Mouse (Mus musculus): ENCODE data around the gene Drosha. TPM values are rescaled to one million over a fixed set of nuclear protein-coding genes. Genes with fewer than 3 reads are reported as not detected.

Gene Drosha
- polyA plus RNA-seq, 1 experiment from 2014 or later = 40.5 TPM

DNA sequence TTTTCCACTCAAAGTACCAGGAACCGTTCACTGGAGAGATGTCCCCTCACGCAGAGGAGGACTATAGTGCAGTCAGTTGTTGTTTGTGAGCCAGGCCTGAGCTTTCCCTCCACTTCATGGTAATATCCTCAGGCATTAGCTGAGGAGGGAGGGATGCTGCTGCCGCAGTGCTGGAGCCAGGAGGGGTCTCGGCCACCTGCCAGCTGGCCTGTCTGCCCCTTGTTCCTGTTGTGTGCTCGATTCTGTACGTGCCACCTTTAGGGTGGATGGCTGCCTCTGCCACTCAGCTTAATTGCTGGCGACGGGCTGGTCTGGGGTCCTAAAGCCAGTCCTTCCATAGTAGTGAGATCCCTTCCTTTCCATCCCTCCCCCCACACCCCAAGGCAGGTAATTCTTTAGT, 28.9 kb downstream of the Drosha start:
- 90% methylated on average over 8 of the region's 8 CpGs for WGBS
- no peaks in the 10 kb centered on the region for H3K4me1 ChIP-seq (ENCODE audit: insufficient read depth, low read length)
- no peak overlapping the region for H3K4me2 ChIP-seq (replicated peaks; ENCODE audit: low read depth, low read length)
- no peak overlapping the region for H3K27ac ChIP-seq (ENCODE audit: low read length)
- H3K27me3 ChIP-seq (ENCODE audit: insufficient read depth, low read length) = no peaks in the 10 kb centered on the region
- H3K9me3 ChIP-seq (ENCODE audit: low read length) = no peaks in the 10 kb centered on the region
- no peak for ATAC-seq (ENCODE audit: low FRiP score, low TSS enrichment)
- H3K9ac ChIP-seq (replicated peaks; ENCODE audit: low read length) = no peak overlapping the region
- peaks cover 71% of the 10 kb centered on the region for H3K36me3 ChIP-seq (ENCODE audit: insufficient read depth, low read length)
- no peak overlapping the region for H3K4me3 ChIP-seq (ENCODE audit: low read length)

- Histone ChIP-seq H3K4me1 (ENCODE audit: insufficient read depth, low read length) (no peaks in the 10 kb centered on the region), H3K27me3 (ENCODE audit: insufficient read depth, low read length) (no peaks in the 10 kb centered on the region), H3K4me2 (replicated peaks; ENCODE audit: low read depth, low read length) (no peak overlapping the region), H3K27ac (ENCODE audit: low read length) (no peak overlapping the region), H3K9me3 (ENCODE audit: low read length) (no peaks in the 10 kb centered on the region), H3K9ac (replicated peaks; ENCODE audit: low read length) (no peak overlapping the region), H3K36me3 (ENCODE audit: insufficient read depth, low read length) (peaks cover 73% of the 10 kb centered on the region), H3K4me3 (ENCODE audit: low read length) (no peak overlapping the region)
- ATAC-seq (ENCODE audit: low FRiP score, low TSS enrichment) = no peak
- 96% methylated on average over 6 of the region's 6 CpGs for WGBS
Observed at GRCm38 (mm10) chr15:12856780-12857179, 32.2 kb downstream of the Drosha start.

GRCm38 (mm10) chr15:12857840-12858516, 33.4 kb downstream of the Drosha start:
- no peak overlapping the region for H3K9ac ChIP-seq (replicated peaks; ENCODE audit: low read length)
- peak; percentile 20; the same call in 1 of the 2 replicates for ATAC-seq (ENCODE audit: low FRiP score, low TSS enrichment)
- WGBS = 91% methylated on average over 12 of the region's 12 CpGs
- H3K36me3 ChIP-seq (ENCODE audit: insufficient read depth, low read length) = peaks cover 74% of the 10 kb centered on the region
- no peak overlapping the region for H3K4me3 ChIP-seq (ENCODE audit: low read length)
- H3K27me3 ChIP-seq (ENCODE audit: insufficient read depth, low read length) = no peaks in the 10 kb centered on the region
- no peak overlapping the region for H3K27ac ChIP-seq (ENCODE audit: low read length)
- H3K9me3 ChIP-seq (ENCODE audit: low read length) = no peaks in the 10 kb centered on the region
- no peak overlapping the region for H3K4me2 ChIP-seq (replicated peaks; ENCODE audit: low read depth, low read length)
- no peaks in the 10 kb centered on the region for H3K4me1 ChIP-seq (ENCODE audit: insufficient read depth, low read length)

DNA sequence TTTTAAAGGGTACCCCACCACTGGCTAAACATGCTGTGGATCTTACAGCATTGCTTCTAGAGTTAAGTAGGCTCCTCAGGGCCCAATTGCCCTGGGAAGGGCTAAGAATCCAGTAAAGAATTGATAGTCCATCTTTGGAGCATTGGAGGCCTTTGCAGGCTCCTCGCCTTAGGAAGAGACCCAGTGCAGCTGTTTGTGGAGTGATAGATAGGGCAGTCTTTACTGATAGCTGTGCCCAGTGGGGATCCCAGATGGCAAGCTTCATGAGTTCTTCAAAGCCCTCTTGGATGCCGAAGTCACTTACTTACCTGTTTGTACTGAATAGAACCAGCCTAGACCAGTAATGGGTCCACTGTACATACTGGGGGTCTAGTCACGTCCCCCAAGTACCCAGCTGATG, 34.0 kb downstream of the Drosha start:
- Histone ChIP-seq H3K36me3 (ENCODE audit: insufficient read depth, low read length) (peaks cover 69% of the 10 kb centered on the region), H3K9ac (replicated peaks; ENCODE audit: low read length) (no peak overlapping the region)

GRCm38 (mm10) chr15:12862061-12862460, 37.4 kb downstream of the Drosha start:
- no peaks in the 10 kb centered on the region for H3K27me3 ChIP-seq (ENCODE audit: insufficient read depth, low read length)
- WGBS = 83% methylated on average over 3 of the region's 3 CpGs

More for the DNA sequence above, 34.0 kb downstream of the Drosha start:
- 92% methylated on average over 3 of the region's 3 CpGs for WGBS
- H3K4me1 ChIP-seq (ENCODE audit: insufficient read depth, low read length) = no peaks in the 10 kb centered on the region
- H3K4me2 ChIP-seq (replicated peaks; ENCODE audit: low read depth, low read length) = no peak overlapping the region
- no peaks in the 10 kb centered on the region for H3K27me3 ChIP-seq (ENCODE audit: insufficient read depth, low read length)
- no peak overlapping the region for H3K27ac ChIP-seq (ENCODE audit: low read length)
- no peaks in the 10 kb centered on the region for H3K9me3 ChIP-seq (ENCODE audit: low read length)
- no peak for ATAC-seq (ENCODE audit: low FRiP score, low TSS enrichment)
- no peak overlapping the region for H3K4me3 ChIP-seq (ENCODE audit: low read length)

DNA sequence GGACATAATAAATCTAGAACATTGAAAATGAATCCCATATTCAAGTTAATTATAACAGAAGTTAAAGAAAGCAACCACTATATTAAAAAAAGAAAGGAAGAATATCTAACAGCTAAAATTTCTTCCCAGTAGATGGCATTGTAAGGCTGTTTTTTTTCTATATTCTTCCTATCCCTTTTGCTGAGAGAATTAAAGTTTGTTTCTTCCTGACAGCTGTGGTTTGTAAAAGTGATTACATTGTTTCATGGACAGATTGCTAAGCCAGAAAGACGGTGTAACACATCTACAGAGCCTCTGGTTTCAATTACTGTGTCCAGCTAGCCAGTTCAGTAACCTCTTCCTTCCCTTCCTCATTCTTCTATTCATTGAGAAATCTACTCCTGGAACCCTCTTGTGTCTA, 39.1 kb downstream of the Drosha start:
- H3K27ac ChIP-seq (ENCODE audit: low read length) = no peak overlapping the region
- H3K4me1 ChIP-seq (ENCODE audit: insufficient read depth, low read length) = no peaks in the 10 kb centered on the region
- no peaks in the 10 kb centered on the region for H3K9me3 ChIP-seq (ENCODE audit: low read length)
- H3K4me2 ChIP-seq (replicated peaks; ENCODE audit: low read depth, low read length) = no peak overlapping the region
- H3K36me3 ChIP-seq (ENCODE audit: insufficient read depth, low read length) = peaks cover 42% of the 10 kb centered on the region
- no peak overlapping the region for H3K4me3 ChIP-seq (ENCODE audit: low read length)
- 18% methylated on average over 1 of the region's 1 CpGs for WGBS
- H3K9ac ChIP-seq (replicated peaks; ENCODE audit: low read length) = no peak overlapping the region
- H3K27me3 ChIP-seq (ENCODE audit: insufficient read depth, low read length) = no peaks in the 10 kb centered on the region
- ATAC-seq (ENCODE audit: low FRiP score, low TSS enrichment) = no peak

More at GRCm38 (mm10) chr15:12862061-12862460, 37.4 kb downstream of the Drosha start:
- Histone ChIP-seq H3K4me1 (ENCODE audit: insufficient read depth, low read length) (no peaks in the 10 kb centered on the region), H3K36me3 (ENCODE audit: insufficient read depth, low read length) (peaks cover 49% of the 10 kb centered on the region), H3K9me3 (ENCODE audit: low read length) (no peaks in the 10 kb centered on the region), H3K4me2 (replicated peaks; ENCODE audit: low read depth, low read length) (no peak overlapping the region), H3K4me3 (ENCODE audit: low read length) (no peak overlapping the region), H3K27ac (ENCODE audit: low read length) (no peak overlapping the region), H3K9ac (replicated peaks; ENCODE audit: low read length) (no peak overlapping the region)
- ATAC-seq (ENCODE audit: low FRiP score, low TSS enrichment) = no peak

DNA sequence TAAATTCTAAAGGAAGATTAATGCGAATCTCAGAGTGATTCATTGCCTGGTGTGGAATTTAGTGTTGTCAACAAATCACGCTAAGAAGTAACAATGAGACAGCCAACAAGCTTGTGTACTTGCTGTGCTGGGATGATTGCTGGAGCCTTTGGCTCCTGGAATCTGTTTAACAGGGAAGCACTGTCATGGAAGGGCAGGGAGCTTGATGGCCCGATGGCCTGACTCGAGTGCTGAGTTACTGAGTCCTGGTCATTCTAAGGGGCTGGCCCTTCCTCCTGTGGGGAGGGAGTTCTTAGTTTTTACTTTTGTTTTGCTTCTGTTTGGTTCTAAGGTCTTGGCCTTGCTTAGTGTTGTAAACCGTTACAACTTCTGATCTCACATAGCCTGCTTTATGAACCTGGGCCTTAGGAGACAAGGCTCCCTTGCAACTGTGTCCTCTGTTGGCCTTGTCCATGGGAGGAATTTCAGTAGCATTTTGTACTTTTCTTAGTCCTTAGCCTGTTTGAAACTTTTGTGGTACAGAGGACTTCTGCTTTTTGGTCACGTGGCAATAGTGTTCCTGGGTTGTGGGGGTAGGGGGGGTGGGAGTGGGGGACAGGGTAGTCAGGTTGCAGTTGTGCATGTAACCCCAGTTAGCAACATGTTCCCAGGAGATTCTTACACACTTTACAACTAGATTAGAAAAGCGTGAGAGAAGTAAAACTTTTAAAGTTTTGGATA, 41.1 kb downstream of the Drosha start:
- Histone ChIP-seq H3K27ac (ENCODE audit: low read length) (peak overlapping the region; percentile 66), H3K4me1 (ENCODE audit: insufficient read depth, low read length) (no peaks in the 10 kb centered on the region), H3K4me3 (ENCODE audit: low read length) (no peak overlapping the region), H3K36me3 (ENCODE audit: insufficient read depth, low read length) (peaks cover 36% of the 10 kb centered on the region), H3K9ac (replicated peaks; ENCODE audit: low read length) (no peak overlapping the region), H3K27me3 (ENCODE audit: insufficient read depth, low read length) (no peaks in the 10 kb centered on the region), H3K4me2 (replicated peaks; ENCODE audit: low read depth, low read length) (no peak overlapping the region), H3K9me3 (ENCODE audit: low read length) (no peaks in the 10 kb centered on the region)
- 0 out of 2 replicates have a peak, but pooled peaks have one; percentile 58 for ATAC-seq (ENCODE audit: low FRiP score, low TSS enrichment)
- WGBS = 63% methylated on average over 7 of the region's 7 CpGs

- H3K4me1 ChIP-seq (ENCODE audit: insufficient read depth, low read length) = no peaks in the 10 kb centered on the region
- no peaks in the 10 kb centered on the region for H3K9me3 ChIP-seq (ENCODE audit: low read length)
- no peak overlapping the region for H3K4me3 ChIP-seq (ENCODE audit: low read length)
- no peaks in the 10 kb centered on the region for H3K27me3 ChIP-seq (ENCODE audit: insufficient read depth, low read length)
- ATAC-seq (ENCODE audit: low FRiP score, low TSS enrichment) = no peak
- WGBS = 65% methylated on average over 8 of the region's 8 CpGs
- peaks cover 33% of the 10 kb centered on the region for H3K36me3 ChIP-seq (ENCODE audit: insufficient read depth, low read length)
- H3K4me2 ChIP-seq (replicated peaks; ENCODE audit: low read depth, low read length) = no peak overlapping the region
- H3K27ac ChIP-seq (ENCODE audit: low read length) = 0 out of 2 replicates have a peak overlapping the region, but pooled peaks have one; percentile 6
- H3K9ac ChIP-seq (replicated peaks; ENCODE audit: low read length) = no peak overlapping the region
Observed at GRCm38 (mm10) chr15:12867269-12867668, 42.7 kb downstream of the Drosha start.

DNA sequence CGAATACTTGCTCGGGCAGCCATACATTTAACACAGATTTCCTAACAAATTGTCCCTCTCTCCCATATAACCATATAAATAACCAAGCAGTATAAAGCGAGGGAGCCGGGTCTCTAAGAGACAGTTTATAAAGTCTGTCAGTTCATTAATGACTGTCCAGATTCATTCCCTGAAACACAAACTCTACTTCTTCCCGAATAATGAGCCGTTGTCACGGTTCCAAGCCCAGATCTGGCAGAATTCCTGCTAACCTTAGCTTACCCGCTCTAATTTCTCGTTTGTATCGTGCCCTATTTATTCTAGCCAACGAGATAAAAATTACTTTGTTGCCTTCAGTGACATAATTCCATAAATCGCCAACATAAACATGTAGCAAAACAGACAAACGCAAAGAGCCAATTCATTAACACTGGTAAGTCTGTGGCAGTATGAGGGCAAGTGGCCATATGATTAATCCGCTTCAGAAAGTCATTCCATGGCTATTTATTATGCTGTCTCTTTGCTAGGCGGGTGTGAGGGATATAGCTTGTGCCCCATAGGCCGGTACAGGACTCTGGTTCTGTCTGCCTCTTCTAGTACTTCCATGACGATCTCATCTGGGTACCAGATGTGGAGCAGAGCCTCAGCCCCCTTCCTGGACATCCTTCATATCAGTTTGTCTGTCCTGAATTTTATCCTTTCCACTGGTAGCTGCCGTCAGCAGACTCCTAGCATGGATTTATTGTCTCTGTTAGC, 51.0 kb downstream of the Drosha start:
- no peaks in the 10 kb centered on the region for H3K27me3 ChIP-seq (ENCODE audit: insufficient read depth, low read length)
- no peak overlapping the region for H3K9ac ChIP-seq (replicated peaks; ENCODE audit: low read length)
- H3K9me3 ChIP-seq (ENCODE audit: low read length) = no peaks in the 10 kb centered on the region
- peak; percentile 35; the same call in 1 of the 2 replicates for ATAC-seq (ENCODE audit: low FRiP score, low TSS enrichment)
- no peak overlapping the region for H3K27ac ChIP-seq (ENCODE audit: low read length)
- no peaks in the 10 kb centered on the region for H3K4me1 ChIP-seq (ENCODE audit: insufficient read depth, low read length)
- no peak overlapping the region for H3K4me2 ChIP-seq (replicated peaks; ENCODE audit: low read depth, low read length)
- 63% methylated on average over 18 of the region's 18 CpGs for WGBS
- peaks cover 31% of the 10 kb centered on the region for H3K36me3 ChIP-seq (ENCODE audit: insufficient read depth, low read length)
- no peak overlapping the region for H3K4me3 ChIP-seq (ENCODE audit: low read length)

All from kidney, embryonic 16.5 days (tissue).